Mouse (Mus musculus): ENCODE data around the gene Golga1. TPM values are rescaled to one million over a fixed set of nuclear protein-coding genes. Genes with fewer than 3 reads are reported as not detected.
"Not testable (repeated sequence)": the region's sequence is repeated elsewhere in the genome, so short reads cannot be mapped to it uniquely, and the experiment has no call there.

Golga1 gene
- 22.0 and 23.3 TPM in 2 replicates for polyA plus RNA-seq (2016; fragmentation: Nextera tagmentation; extraction: Ambion mirVana)

DNA sequence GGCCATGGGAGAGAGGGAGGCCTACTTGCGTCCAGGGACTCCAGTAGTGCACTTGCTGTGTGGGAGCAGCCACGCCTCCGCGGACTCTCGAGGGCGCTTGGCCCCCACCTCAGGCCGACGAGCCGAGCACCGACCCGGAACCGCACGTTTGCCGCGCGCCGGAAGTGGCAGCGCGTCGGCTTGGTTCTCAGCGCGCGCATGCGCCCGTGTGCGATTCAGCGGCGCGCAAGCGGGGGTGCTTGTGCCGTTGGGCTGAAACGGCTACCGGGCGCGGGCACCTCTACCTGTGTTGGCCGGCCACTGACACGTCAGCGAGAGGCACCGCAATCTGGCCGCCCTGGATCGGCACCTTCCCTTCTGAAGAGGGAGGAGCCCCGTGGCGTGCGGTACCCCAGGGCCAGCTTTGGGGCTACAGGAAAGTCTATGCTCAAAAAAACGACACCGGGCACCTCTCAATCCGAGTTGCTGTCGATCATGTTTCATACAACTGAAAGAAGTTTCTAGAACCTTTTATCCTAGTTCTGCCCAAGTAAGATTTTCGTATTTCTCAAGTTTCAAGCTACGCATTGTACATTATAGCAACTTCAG lies at the start of gene Golga1:
Golga1 (minus strand) TSS at position 142 of the 588 bp plus-strand sequence.
- Histone ChIP-seq H3K36me3 (peaks cover 14% of the 10 kb centered on the region; the same call in 1 of the 2 replicates), H3K4me3 (peak within 1 kb of the TSS; percentile 99), H3K4me2 (peak within 1 kb of the TSS; percentile 96), H3K27ac (ENCODE audit: poor library complexity, severe bottlenecking) (peak within 1 kb of the TSS; percentile 95), H3K9ac (peak within 1 kb of the TSS; percentile 97), H3K27me3 (replicated peaks) (no peaks in the 10 kb centered on the region), H3K9me3 (replicated peaks) (no peaks in the 10 kb centered on the region), H3K4me1 (replicated peaks) (peaks cover 10% of the 10 kb centered on the region)
- ATAC-seq (ENCODE audit: insufficient number of reproducible peaks, low FRiP score), result peak; percentile 97
- WGBS, result under 1% methylated on average over 50 of the region's 50 CpGs

DNA sequence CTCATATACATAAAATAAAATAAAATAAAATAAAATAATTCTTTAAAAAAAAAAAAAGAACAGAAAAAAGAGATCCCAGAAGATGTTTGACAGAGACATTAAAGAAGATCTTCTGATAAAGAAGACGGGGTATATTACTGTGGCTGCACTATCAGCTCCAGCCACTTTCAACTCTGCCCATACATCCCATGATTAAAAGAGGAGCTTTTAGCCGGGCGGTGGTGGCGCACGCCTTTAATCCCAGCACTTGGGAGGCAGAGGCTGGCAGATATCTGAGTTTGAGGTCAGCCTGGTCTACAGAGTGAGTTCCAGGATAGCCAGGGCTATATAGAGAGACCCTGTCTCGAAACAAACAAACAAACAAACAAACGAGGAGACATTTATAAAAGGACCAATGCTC lies 48.8 kb upstream of the Golga1 start:
- Histone ChIP-seq H3K4me3 (no peak overlapping the region), H3K27me3 (replicated peaks) (no peaks in the 10 kb centered on the region), H3K9me3 (replicated peaks) (no peaks in the 10 kb centered on the region), H3K4me2 (no peak overlapping the region), H3K27ac (ENCODE audit: poor library complexity, severe bottlenecking) (no peak overlapping the region), H3K36me3 (peaks cover 32% of the 10 kb centered on the region), H3K9ac (no peak overlapping the region), H3K4me1 (replicated peaks) (no peaks in the 10 kb centered on the region)
- WGBS, result 85% methylated on average over 7 of the region's 7 CpGs
- no peak for ATAC-seq (ENCODE audit: insufficient number of reproducible peaks, low FRiP score)

DNA sequence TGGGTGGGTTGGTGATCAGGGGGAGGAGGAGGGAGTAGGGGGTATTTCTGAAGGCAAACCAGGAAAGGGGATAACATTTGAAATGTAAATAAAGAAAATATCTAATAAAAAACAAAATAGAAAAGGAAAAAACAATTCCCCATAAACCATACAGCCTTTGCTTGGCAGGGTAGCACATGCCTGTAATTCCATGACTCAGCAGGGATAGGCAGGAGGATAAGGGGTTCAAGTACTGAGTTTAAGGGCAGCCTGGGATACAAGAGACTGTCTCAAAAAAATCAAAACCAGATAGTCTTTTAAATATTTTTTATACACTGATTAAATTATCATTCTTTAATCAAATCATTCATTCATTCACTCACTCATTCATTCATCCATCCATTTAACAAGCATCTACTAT lies 45.2 kb upstream of the Golga1 start:
- no peak overlapping the region for H3K4me2 ChIP-seq
- no peaks in the 10 kb centered on the region for H3K9me3 ChIP-seq (replicated peaks)
- no peak for ATAC-seq (ENCODE audit: insufficient number of reproducible peaks, low FRiP score)
- no peak overlapping the region for H3K9ac ChIP-seq
- H3K4me3 ChIP-seq, result no peak overlapping the region
- H3K36me3 ChIP-seq, result peaks cover 30% of the 10 kb centered on the region
- no peak overlapping the region for H3K27ac ChIP-seq (ENCODE audit: poor library complexity, severe bottlenecking)
- H3K4me1 ChIP-seq (replicated peaks), result no peaks in the 10 kb centered on the region
- no peaks in the 10 kb centered on the region for H3K27me3 ChIP-seq (replicated peaks)

DNA sequence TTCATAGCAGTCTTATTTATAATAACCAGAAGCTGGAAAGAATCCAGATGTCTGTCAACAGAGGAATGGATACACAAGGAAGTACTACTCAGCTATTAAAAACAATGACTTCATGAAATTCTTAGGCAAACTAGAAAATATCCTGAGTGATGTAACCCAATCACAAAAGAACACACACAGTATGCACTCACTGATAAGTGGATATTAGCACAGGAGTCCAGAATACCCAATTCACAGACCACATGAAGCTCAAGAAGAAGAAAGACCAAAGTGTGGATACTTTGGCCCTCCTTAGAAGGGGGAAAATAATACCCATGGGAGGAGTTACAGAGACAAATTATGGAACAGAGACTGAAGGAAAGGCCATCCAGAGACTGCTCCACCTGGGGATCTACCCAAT lies 44.4 kb upstream of the Golga1 start:
- not testable (repeated sequence) for H3K4me3 ChIP-seq; H3K27ac ChIP-seq (ENCODE audit: poor library complexity, severe bottlenecking); H3K4me2 ChIP-seq; H3K9ac ChIP-seq; H3K4me1 ChIP-seq (replicated peaks); H3K27me3 ChIP-seq (replicated peaks); ATAC-seq (ENCODE audit: insufficient number of reproducible peaks, low FRiP score); H3K9me3 ChIP-seq (replicated peaks)
- peaks cover 34% of the 10 kb centered on the region for H3K36me3 ChIP-seq

DNA sequence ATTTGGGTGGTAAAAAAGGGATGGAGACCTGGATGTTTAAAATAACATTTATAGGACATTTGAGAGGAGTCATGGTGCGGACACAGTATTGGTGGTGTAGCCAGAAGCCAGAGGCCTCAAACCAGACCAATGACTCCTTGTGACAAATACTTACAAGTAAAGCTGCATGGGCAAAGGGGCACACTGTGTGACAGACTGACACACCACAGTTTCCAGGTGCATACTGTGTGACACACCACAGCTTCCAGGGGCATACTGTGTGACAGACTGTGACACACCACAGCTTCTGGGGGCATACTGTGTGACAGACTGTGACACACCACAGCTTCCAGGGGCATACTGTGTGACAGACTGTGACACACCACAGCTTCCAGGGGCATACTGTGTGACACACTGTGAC lies 34.6 kb upstream of the Golga1 start:
- H3K27ac ChIP-seq (ENCODE audit: poor library complexity, severe bottlenecking); H3K27me3 ChIP-seq (replicated peaks); H3K9ac ChIP-seq; H3K4me3 ChIP-seq; H3K9me3 ChIP-seq (replicated peaks); H3K4me1 ChIP-seq (replicated peaks); H3K4me2 ChIP-seq; ATAC-seq (ENCODE audit: insufficient number of reproducible peaks, low FRiP score): not testable (repeated sequence)
- WGBS, result 98% methylated on average over 1 of the region's 1 CpGs
- peaks cover 23% of the 10 kb centered on the region for H3K36me3 ChIP-seq

DNA sequence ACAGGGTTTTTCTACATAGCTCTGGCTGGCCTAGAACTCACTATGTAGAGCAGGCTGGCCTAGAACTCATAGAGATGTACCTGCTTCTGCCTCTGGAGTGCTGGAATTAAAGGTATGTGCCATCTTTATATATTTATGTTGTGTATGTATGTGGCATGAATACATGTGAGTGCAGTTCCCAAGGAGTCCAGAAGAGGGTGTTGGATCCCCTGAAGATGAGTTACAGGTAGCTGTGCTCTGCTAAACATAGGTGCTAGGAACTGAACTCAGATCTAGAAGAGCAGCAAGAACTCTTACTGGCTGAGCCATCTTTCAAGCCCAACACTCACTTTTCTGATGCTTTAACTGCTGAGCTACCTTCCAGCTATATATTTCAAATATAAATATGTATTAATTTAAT lies 32.7 kb upstream of the Golga1 start:
- H3K36me3 ChIP-seq, result peaks cover 29% of the 10 kb centered on the region
- no peak for ATAC-seq (ENCODE audit: insufficient number of reproducible peaks, low FRiP score)

DNA sequence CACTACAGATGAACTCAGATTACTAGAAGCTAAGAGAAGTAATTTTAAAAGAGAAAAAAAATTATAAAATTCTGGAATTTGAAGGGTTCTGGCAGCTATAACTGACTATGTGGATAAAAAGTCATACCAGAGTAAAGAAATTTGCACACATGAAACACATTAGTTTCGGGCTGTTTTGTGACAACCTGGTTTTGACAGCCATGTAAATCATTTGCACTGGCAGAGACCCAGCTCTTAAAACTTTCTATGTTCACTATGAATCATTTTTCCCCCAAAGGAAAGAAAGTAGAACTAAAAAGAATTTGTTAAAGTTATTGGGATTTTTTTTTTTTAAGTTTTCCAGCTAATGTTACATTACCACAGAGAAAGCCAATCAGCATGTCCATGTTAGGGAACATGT lies 26.6 kb upstream of the Golga1 start:
- no peak for ATAC-seq (ENCODE audit: insufficient number of reproducible peaks, low FRiP score)
- Histone ChIP-seq H3K27me3 (replicated peaks) (no peaks in the 10 kb centered on the region), H3K27ac (ENCODE audit: poor library complexity, severe bottlenecking) (no peak overlapping the region), H3K4me2 (no peak overlapping the region), H3K4me1 (replicated peaks) (no peaks in the 10 kb centered on the region), H3K9ac (no peak overlapping the region), H3K9me3 (replicated peaks) (no peaks in the 10 kb centered on the region), H3K4me3 (no peak overlapping the region), H3K36me3 (peaks cover 20% of the 10 kb centered on the region)
- WGBS, result 82% methylated on average over 1 of the region's 1 CpGs

More for the DNA sequence above, 32.7 kb upstream of the Golga1 start:
- Histone ChIP-seq H3K4me2 (no peak overlapping the region), H3K27ac (ENCODE audit: poor library complexity, severe bottlenecking) (no peak overlapping the region), H3K9me3 (replicated peaks) (no peaks in the 10 kb centered on the region), H3K27me3 (replicated peaks) (no peaks in the 10 kb centered on the region), H3K4me1 (replicated peaks) (no peaks in the 10 kb centered on the region), H3K9ac (no peak overlapping the region), H3K4me3 (no peak overlapping the region)

DNA sequence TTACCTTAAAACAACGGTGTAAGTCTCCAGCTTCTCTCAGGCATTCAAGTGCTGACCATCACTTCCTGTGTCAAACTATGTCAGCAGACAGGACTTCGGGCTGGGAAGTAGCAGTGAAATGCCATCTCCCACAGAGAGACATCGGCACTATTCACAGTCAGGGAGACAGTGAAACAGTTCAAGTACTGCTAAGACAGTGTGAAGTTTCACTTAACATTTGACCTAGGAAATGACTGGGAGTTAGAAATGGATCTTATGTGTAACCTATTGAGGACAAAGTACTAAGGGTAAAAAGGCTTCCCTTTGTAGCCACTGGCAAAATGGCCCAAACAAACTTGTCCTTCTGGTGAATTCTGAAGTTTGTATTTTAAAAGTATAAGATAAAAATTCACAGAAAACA lies 17.4 kb upstream of the Golga1 start:
- Histone ChIP-seq H3K27me3 (replicated peaks) (no peaks in the 10 kb centered on the region), H3K27ac (ENCODE audit: poor library complexity, severe bottlenecking) (no peak overlapping the region), H3K36me3 (peaks cover 28% of the 10 kb centered on the region), H3K4me2 (no peak overlapping the region), H3K9me3 (replicated peaks) (no peaks in the 10 kb centered on the region), H3K4me1 (replicated peaks) (no peaks in the 10 kb centered on the region), H3K9ac (no peak overlapping the region), H3K4me3 (no peak overlapping the region)
- no peak for ATAC-seq (ENCODE audit: insufficient number of reproducible peaks, low FRiP score)
- 72% methylated on average over 3 of the region's 3 CpGs for WGBS

DNA sequence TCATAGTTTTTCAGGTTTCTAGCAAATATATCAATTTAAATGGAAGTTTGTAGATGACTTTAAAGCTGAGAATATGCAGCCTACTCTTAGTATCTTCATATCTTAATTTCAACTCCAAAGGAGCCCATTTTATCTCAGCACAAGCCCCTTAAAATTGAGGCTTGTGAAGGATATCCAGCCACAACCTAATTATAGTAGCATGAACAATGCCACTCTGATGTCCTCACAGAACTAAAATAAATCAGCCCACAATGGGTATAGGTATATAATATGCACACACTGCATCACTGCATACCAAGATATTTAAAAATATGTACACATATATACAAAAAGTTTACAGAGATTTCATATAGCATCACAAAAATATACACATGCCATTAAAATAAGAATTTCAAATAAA lies 5.3 kb upstream of the Golga1 start:
- no peak for ATAC-seq (ENCODE audit: insufficient number of reproducible peaks, low FRiP score)
- no peak overlapping the region for H3K4me2 ChIP-seq

DNA sequence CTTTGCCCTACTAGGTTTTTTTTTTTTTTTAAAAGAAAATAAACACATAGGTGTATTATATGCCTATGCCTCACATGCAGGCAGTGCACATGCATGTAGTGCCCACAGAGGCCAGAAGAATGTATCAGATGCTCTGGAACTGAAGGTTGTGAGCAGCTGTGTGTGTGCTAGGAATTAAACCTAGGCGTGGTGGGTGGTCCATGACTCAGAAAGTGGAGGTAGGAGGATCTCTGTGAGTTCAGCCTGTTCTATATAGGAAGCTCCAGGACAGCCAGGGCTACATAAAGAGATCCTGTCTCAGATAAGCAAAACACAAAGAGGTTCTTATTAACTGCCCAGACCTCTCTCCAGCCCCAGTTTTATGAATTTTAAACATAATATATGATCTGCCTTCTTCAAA lies 3.8 kb upstream of the Golga1 start:
- Histone ChIP-seq H3K27ac (ENCODE audit: poor library complexity, severe bottlenecking) (no peak overlapping the region), H3K9me3 (replicated peaks) (no peaks in the 10 kb centered on the region), H3K9ac (no peak overlapping the region), H3K4me2 (no peak overlapping the region), H3K4me3 (no peak overlapping the region), H3K27me3 (replicated peaks) (no peaks in the 10 kb centered on the region), H3K36me3 (no peaks in the 10 kb centered on the region), H3K4me1 (replicated peaks) (peaks cover 11% of the 10 kb centered on the region)
- ATAC-seq (ENCODE audit: insufficient number of reproducible peaks, low FRiP score), result no peak
- 72% methylated on average over 1 of the region's 1 CpGs for WGBS

More for the DNA sequence above, 5.3 kb upstream of the Golga1 start:
- Histone ChIP-seq H3K36me3 (no peaks in the 10 kb centered on the region), H3K27me3 (replicated peaks) (no peaks in the 10 kb centered on the region), H3K4me3 (no peak overlapping the region), H3K9ac (no peak overlapping the region), H3K4me1 (replicated peaks) (peaks cover 5% of the 10 kb centered on the region; the same call in 1 of the 2 replicates), H3K9me3 (replicated peaks) (no peaks in the 10 kb centered on the region), H3K27ac (ENCODE audit: poor library complexity, severe bottlenecking) (no peak overlapping the region)

DNA sequence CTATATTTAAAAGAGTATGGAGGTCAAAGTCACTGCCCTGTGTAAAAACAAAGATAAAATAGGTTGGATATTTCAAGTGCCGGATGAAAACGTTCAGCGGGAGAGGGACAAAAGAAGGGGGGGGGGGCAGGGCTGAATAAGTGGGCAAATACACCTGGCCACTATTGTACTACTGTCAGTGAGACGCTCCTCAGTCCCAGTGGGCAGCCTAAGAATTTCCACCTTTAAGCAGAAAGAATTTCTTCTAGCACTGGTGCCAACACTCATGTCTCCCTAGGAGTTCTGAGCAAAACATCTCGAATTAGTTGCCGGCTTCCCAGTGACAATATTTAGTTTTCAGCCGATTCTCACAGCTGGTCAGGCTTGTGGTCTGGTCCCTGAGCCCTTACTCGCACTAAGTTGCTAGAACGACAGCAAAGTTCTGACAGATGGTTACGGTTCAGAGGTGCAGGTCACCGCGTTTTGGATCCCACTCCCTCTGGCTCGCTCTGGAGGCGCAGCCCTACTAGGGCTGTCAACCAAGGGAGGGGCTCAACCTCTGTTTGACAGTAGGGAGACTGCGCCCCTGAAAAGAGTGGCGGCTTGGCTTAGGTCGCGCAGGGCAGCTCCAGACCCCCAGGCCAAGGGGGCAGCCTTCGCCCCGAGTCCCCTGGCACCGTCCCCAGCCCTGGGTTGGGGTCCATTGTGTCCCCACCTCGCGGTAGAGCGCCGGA lies 498 bp downstream of the Golga1 start:
- Histone ChIP-seq H3K4me2 (peak overlapping the region; percentile 96), H3K27ac (ENCODE audit: poor library complexity, severe bottlenecking) (peak overlapping the region; percentile 95), H3K27me3 (replicated peaks) (no peaks in the 10 kb centered on the region), H3K9ac (peak overlapping the region; percentile 97), H3K36me3 (peaks cover 21% of the 10 kb centered on the region), H3K9me3 (replicated peaks) (no peaks in the 10 kb centered on the region), H3K4me1 (replicated peaks) (peaks cover 8% of the 10 kb centered on the region), H3K4me3 (peak overlapping the region; percentile 99)
- 4% methylated on average over 25 of the region's 25 CpGs for WGBS
- peak; percentile 80 for ATAC-seq (ENCODE audit: insufficient number of reproducible peaks, low FRiP score)

DNA sequence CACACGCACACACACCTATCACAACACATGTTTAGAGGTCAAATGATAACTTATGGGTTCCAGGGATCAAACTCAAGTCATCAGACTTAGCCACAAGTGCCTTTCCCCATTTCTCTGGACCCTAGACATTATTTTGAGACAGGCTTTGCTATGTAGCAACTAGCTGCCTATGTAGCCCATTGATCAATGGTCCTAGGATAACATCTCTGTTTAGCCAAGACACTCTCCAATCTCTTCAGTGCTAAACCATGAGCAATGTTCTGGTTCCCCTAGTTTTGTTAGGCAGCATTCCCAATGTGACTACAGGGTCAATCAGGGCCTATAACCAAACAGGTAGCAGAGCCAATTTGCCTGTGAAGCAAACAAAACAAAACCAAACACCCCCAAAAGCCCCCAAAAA lies 16.8 kb downstream of the Golga1 start:
- no peak overlapping the region for H3K4me2 ChIP-seq
- no peaks in the 10 kb centered on the region for H3K4me1 ChIP-seq (replicated peaks)
- peaks cover 64% of the 10 kb centered on the region for H3K36me3 ChIP-seq
- no peak overlapping the region for H3K9ac ChIP-seq
- no peaks in the 10 kb centered on the region for H3K9me3 ChIP-seq (replicated peaks)
- WGBS, result 93% methylated on average over 1 of the region's 1 CpGs
- no peaks in the 10 kb centered on the region for H3K27me3 ChIP-seq (replicated peaks)
- H3K4me3 ChIP-seq, result no peak overlapping the region
- H3K27ac ChIP-seq (ENCODE audit: poor library complexity, severe bottlenecking), result no peak overlapping the region
- ATAC-seq (ENCODE audit: insufficient number of reproducible peaks, low FRiP score), result no peak

Measured in heart, embryonic 12.5 days (tissue).